Mouse (Mus musculus) bone marrow macrophage, adult 2 months (primary cell): ENCODE data around the gene Dnase1l2.

Experiments
- CTCF ChIP-seq: IDR thresholded peaks from 2 replicates; pipeline ENCODE4 v1.5.1; 2012; ENCODE audit warnings: low read depth, mild to moderate bottlenecking, low read length, moderate library complexity
- POLR2A ChIP-seq: IDR thresholded peaks from 2 replicates; pipeline ENCODE4 v1.6.1; 2012; ENCODE audit warnings: mild to moderate bottlenecking, low read depth, low read length, borderline replicate concordance

DNA sequence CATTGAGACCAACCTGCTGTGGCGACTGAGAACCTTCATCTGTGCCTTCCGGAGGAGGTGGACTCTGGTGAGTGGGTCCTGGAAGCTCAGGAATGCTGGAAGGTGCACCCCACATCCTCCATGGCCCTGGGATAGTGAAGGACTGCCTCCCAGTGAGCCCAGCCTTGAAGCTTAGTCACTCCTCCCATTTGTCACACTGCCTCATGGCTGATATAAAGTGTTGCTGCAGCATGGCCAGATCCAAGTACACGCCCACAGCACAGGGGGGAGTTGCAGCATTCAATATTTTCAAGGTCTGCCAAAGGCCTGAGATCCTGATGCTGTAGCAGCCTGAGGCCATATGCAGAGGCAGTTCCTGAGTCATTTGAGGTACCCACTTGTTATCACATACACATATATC lies 40.5 kb downstream of the Dnase1l2 start:
- TF ChIP-seq CTCF (no peak), POLR2A (no peak)
